Mouse (Mus musculus): Measurements from ENCODE around the gene Adcy10.

Gene Adcy10

GRCm38 (mm10) chr1:165537241-165537807 is 52.3 kb downstream of the Adcy10 start:
- no peak for DNase-seq

GRCm38 (mm10) chr1:165556711-165557110 is 71.7 kb downstream of the Adcy10 start:
- DNase-seq, result peak; percentile 25 to 27

- no peak for DNase-seq
These were observed 74.1 kb downstream of the Adcy10 start for GRCm38 (mm10) chr1:165559073-165559472.

- DNase-seq, result no peak
These were observed 80.3 kb downstream of the Adcy10 start for GRCm38 (mm10) chr1:165565283-165565682.

- no peak for DNase-seq
These were observed 82.5 kb downstream of the Adcy10 start for GRCm38 (mm10) chr1:165567466-165567865.

GRCm38 (mm10) chr1:165576005-165576404 is 91.0 kb downstream of the Adcy10 start:
- no peak for DNase-seq

GRCm38 (mm10) chr1:165576459-165577112 is 91.6 kb downstream of the Adcy10 start:
- no peak for DNase-seq

- no peak for DNase-seq
These were observed 94.3 kb downstream of the Adcy10 start for GRCm38 (mm10) chr1:165579332-165579731.

GRCm38 (mm10) chr1:165581255-165581654 is 96.3 kb downstream of the Adcy10 start:
- DNase-seq, result no peak

GRCm38 (mm10) chr1:165583529-165584184 is 98.7 kb downstream of the Adcy10 start:
- peak; percentile 88 to 92 for DNase-seq

- peak in 1 of 2 experiments; percentile 49 for DNase-seq
These were observed 100.6 kb downstream of the Adcy10 start for GRCm38 (mm10) chr1:165585389-165586104.

GRCm38 (mm10) chr1:165586366-165586765 is 101.4 kb downstream of the Adcy10 start:
- DNase-seq, result no peak

GRCm38 (mm10) chr1:165587845-165588244 is 102.9 kb downstream of the Adcy10 start:
- DNase-seq, result peak; percentile 38 to 57

- peak; percentile 68 to 80 for DNase-seq
These were observed 104.5 kb downstream of the Adcy10 start for GRCm38 (mm10) chr1:165589280-165590048.

- peak in 1 of 2 experiments; percentile 47 for DNase-seq
These were observed 105.8 kb downstream of the Adcy10 start for GRCm38 (mm10) chr1:165590760-165591159.

- DNase-seq, result peak in 1 of 2 experiments; percentile 56
These were observed 107.5 kb downstream of the Adcy10 start for GRCm38 (mm10) chr1:165592295-165593082.

- no peak for DNase-seq
These were observed 109.9 kb downstream of the Adcy10 start for GRCm38 (mm10) chr1:165594699-165595421.

- DNase-seq, result no peak
These were observed 116.8 kb downstream of the Adcy10 start for GRCm38 (mm10) chr1:165601775-165602280.

- DNase-seq, result peak in 1 of 2 experiments; percentile 61
These were observed 118.2 kb downstream of the Adcy10 start for GRCm38 (mm10) chr1:165603218-165603617.

GRCm38 (mm10) chr1:165604203-165604602 is 119.2 kb downstream of the Adcy10 start:
- DNase-seq, result no peak

GRCm38 (mm10) chr1:165605108-165605507 is 120.1 kb downstream of the Adcy10 start:
- no peak for DNase-seq
